Mouse (Mus musculus) bone marrow, adult 2 months (tissue): ENCODE results near the gene Lrpap1.

Experiments used
- CTCF ChIP-seq: fragments of 200-500 bp; IDR thresholded peaks from 2 replicates; pipeline ENCODE4 v1.5.1; 2011; ENCODE audit warnings: low read length, control low read depth; ENCODE audit not compliant: control insufficient read depth, insufficient read depth
- POLR2A ChIP-seq: fragments of 200-500 bp; IDR thresholded peaks from 2 replicates; pipeline ENCODE4 v1.6.1; 2011; ENCODE audit warnings: low read depth, mild to moderate bottlenecking, control low read depth, low read length, borderline replicate concordance; ENCODE audit not compliant: control insufficient read depth

DNA sequence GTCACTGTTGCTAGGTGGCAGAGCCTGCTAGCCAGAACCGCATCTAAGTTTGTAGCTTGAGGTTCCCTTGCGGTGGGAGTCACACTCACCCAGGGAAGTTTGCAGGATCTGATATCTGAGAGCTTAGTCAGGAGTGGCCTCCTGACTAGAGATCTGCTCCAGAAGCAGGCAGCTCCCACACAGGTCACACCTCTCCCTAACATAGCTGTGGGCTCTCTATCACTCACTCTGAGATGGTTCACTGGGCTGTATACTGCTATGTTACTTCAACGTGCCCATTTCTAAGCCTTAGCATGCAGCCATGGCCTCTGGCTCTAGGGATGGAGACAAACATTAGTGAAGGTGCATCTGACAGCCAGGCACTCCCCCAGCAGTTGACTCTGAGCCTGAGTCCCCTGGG is 13.9 kb downstream of the Lrpap1 start:
- TF ChIP-seq CTCF (no peak), POLR2A (no peak)
